Mouse (Mus musculus): ENCODE measurements around the gene Stard9.

- TF ChIP-seq USF1 (IDR thresholded peaks at IDR 0.05; ENCODE audit: low read depth) (no peak), POLR2A (IDR thresholded peaks at IDR 0.05; ENCODE audit: insufficient read length, low read depth) (no peak), MYOD1 (IDR thresholded peaks at IDR 0.05; ENCODE audit: control insufficient read depth in 1 of 3, insufficient read length in 2 of 3, low read depth in 2 of 3) (no peak), TCF12 (IDR thresholded peaks at IDR 0.05; ENCODE audit: insufficient read depth, poor library complexity, severe bottlenecking) (no peak), TCF3 (IDR thresholded peaks at IDR 0.05; ENCODE audit: insufficient read length, low read depth) (no peak), MYOG (IDR thresholded peaks at IDR 0.05; ENCODE audit: control insufficient read depth in 1 of 3, insufficient read depth in 1 of 3, insufficient read length in 2 of 3, low read depth in 2 of 3) (no peak), E2F4 (IDR thresholded peaks at IDR 0.05; ENCODE audit: insufficient read depth) (no peak), POLR2AphosphoS2 (IDR thresholded peaks at IDR 0.05; ENCODE audit: insufficient read length, low read depth) (peak; percentile 41), MAX (IDR thresholded peaks at IDR 0.05; ENCODE audit: low read depth) (no peak)
Measured at GRCm38 (mm10) chr2:120722491-120722890, 93.6 kb downstream of the Stard9 start.

Measured in myocyte (in vitro differentiated cells).